Mouse (Mus musculus) adrenal gland, postnatal 14 days (tissue): ENCODE measurements around the gene Rccd1. TPM values are rescaled to one million over a fixed set of nuclear protein-coding genes. Genes with fewer than 3 reads are reported as not detected.

Experiments
- DNase-seq: peaks from one replicate; pipeline ENCODE4 v3.0.0; 2021; ENCODE audit warnings: mixed read lengths
- total RNA-seq: library from RNA; stranded (reverse); gene quantifications from 2 replicates; pipeline ENCODE4 v1.2.3, GENCODE M21; 2021

The Rccd1 gene
- total RNA-seq, 1 experiment from 2014 or later: 6.6 TPM

GRCm38 (mm10) chr7:80299568-80299967 lies 24.7 kb downstream of the Rccd1 start:
- DNase-seq: no peak

- DNase-seq: no peak
These were observed 25.5 kb downstream of the Rccd1 start for GRCm38 (mm10) chr7:80298754-80299153.

- no peak for DNase-seq
These were observed 27.2 kb downstream of the Rccd1 start for GRCm38 (mm10) chr7:80297041-80297440.

- no peak for DNase-seq
These were observed 27.8 kb downstream of the Rccd1 start for GRCm38 (mm10) chr7:80296462-80296861.

- DNase-seq: no peak
These were observed 29.2 kb downstream of the Rccd1 start for GRCm38 (mm10) chr7:80294764-80295648.

GRCm38 (mm10) chr7:80294062-80294763 lies 30.0 kb downstream of the Rccd1 start, which contains the start of gene Prc1:
TSS of gene Prc1 (plus strand) at chr7:80294450.
- peak; percentile 99 for DNase-seq

- no peak for DNase-seq
These were observed 36.5 kb downstream of the Rccd1 start for GRCm38 (mm10) chr7:80287736-80288135.

GRCm38 (mm10) chr7:80285725-80286124 lies 38.5 kb downstream of the Rccd1 start:
- DNase-seq: no peak

- DNase-seq: no peak
These were observed 39.9 kb downstream of the Rccd1 start for GRCm38 (mm10) chr7:80284391-80284790.

GRCm38 (mm10) chr7:80283226-80283918 lies 40.9 kb downstream of the Rccd1 start:
- no peak for DNase-seq

- DNase-seq: peak; percentile 52
These were observed 42.6 kb downstream of the Rccd1 start for GRCm38 (mm10) chr7:80281646-80282045.

- no peak for DNase-seq
These were observed 43.3 kb downstream of the Rccd1 start for GRCm38 (mm10) chr7:80280998-80281397.

- DNase-seq: no peak
These were observed 44.2 kb downstream of the Rccd1 start for GRCm38 (mm10) chr7:80280032-80280431.

GRCm38 (mm10) chr7:80276374-80276773 lies 47.9 kb downstream of the Rccd1 start:
- DNase-seq: no peak

- DNase-seq: peak; percentile 23
These were observed 50.8 kb downstream of the Rccd1 start for GRCm38 (mm10) chr7:80273456-80273855.

GRCm38 (mm10) chr7:80269751-80270255 lies 54.5 kb downstream of the Rccd1 start:
- peak; percentile 73 for DNase-seq

- peak; percentile 98 for DNase-seq
These were observed 55.1 kb downstream of the Rccd1 start, which contains the start of gene Vps33b for GRCm38 (mm10) chr7:80268897-80269750. TSS of gene Vps33b (plus strand) at chr7:80269649.

- DNase-seq: no peak
These were observed 56.5 kb downstream of the Rccd1 start for GRCm38 (mm10) chr7:80267764-80268163.

GRCm38 (mm10) chr7:80264606-80265005 lies 59.6 kb downstream of the Rccd1 start:
- peak; percentile 69 for DNase-seq

- peak; percentile 27 for DNase-seq
These were observed 62.8 kb downstream of the Rccd1 start for GRCm38 (mm10) chr7:80261372-80261990.
